9 mouse cellular contexts compared by ENCODE assay signal in the genomic region with DNA sequence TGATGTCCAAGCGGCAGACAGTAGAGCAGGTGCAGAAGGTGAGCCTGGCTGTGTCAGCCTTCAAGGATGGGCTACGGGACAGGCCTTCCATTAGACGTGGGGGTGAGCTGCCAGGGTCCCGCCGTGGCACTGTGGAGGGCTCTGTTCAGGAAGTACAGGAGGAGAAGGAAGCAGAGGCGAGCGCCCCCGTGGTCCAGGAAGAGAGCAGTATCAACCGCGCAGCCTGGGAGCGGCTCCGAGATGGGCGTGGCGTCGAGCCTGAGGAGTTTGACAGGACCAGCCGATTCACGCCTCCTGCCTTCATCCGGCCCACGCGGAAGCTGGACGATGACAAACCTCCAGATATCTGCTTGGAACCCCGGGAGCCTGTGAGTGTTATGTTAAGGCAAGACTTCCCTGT. TPM values are rescaled to one million over a fixed set of nuclear protein-coding genes. Genes with fewer than 3 reads are reported as not detected.
A peak's percentile ranks its signal among the peaks of the same experiment; 100 is the strongest.
DNase-seq lines count a peak whose midpoint lies in the region; ATAC-seq lines count a peak whose summit lies in the region.
"Had no signal": no experiment of that assay in that cellular context is flagged by ENCODE, and none has a peak within 500 bp of the region (broad histone marks: within the 10 kb centered on the region; RNA-seq: fewer than 3 reads in every experiment).

No protein-coding gene starts in this region.

- intact Hi-C loops in heart, postnatal 36 days (cut with DNase I): no loop called here

- no peaks in the 10 kb centered on the region for H3K27me3 ChIP-seq in forebrain, embryonic 16.5 days (replicated peaks; ENCODE audit: control insufficient read depth, insufficient read depth, low read length)

- H3K9me3 ChIP-seq in forebrain, embryonic 16.5 days (ENCODE audit: control insufficient read depth, low read length): no peaks in the 10 kb centered on the region

- DNase-seq in thymus, postnatal 14 days: peak; percentile 34
- no peak for DNase-seq in thymus, postnatal 0 days (ENCODE audit: low spot score)
- DNase-seq in heart, postnatal 36 days: peak; percentile 61 to 67
- peak; percentile 51 to 77 for DNase-seq in kidney, postnatal 36 days
- peak; percentile 58 for DNase-seq in lung, postnatal 14 days
- DNase-seq in retina, postnatal 1 day: peak; percentile 69
- DNase-seq in c-Kit-positive CD71-positive TER-119-positive erythroid progenitor cells, embryonic 14.5 days (ENCODE audit: low spot score): no peak

- H3K27ac ChIP-seq in forebrain, embryonic 16.5 days (ENCODE audit: low read length): no peak overlapping the region

- no peaks in the 10 kb centered on the region for H3K36me3 ChIP-seq in forebrain, embryonic 16.5 days (ENCODE audit: control insufficient read depth, insufficient read depth)

- no peak overlapping the region for H3K4me3 ChIP-seq in forebrain, embryonic 16.5 days (replicated peaks; ENCODE audit: low read length)

- H3K4me1 ChIP-seq in forebrain, embryonic 16.5 days (replicated peaks; ENCODE audit: control insufficient read depth, insufficient read depth, low read length): peaks cover 7% of the 10 kb centered on the region

- peak overlapping the region; percentile 15; the same call in 1 of the 2 replicates for H3K9ac ChIP-seq in forebrain, embryonic 16.5 days (replicated peaks; ENCODE audit: low read depth, low read length)

- ATAC-seq in forebrain, embryonic 16.5 days: peak; percentile 73

- 6% methylated on average over 22 of the region's 22 CpGs for WGBS in forebrain, embryonic 16.5 days

- H3K4me2 ChIP-seq in forebrain, embryonic 16.5 days (ENCODE audit: low read length): peak overlapping the region; percentile 44

RNA-seq across cellular contexts. Expression of gene Dnajb5, which starts 16.0 kb away (rescaled TPM):
- polyA plus RNA-seq in thymus, postnatal 0 days (2015; fragmentation: Nextera tagmentation; extraction: Ambion mirVana): 2.8 and 3.3 TPM in 2 replicates
- 56.0 and 82.4 TPM in 2 replicates for polyA plus RNA-seq in forebrain, embryonic 16.5 days (2015; fragmentation: Nextera tagmentation; extraction: Ambion mirVana)
- 10 to 100 TPM; 70.6 to 92.4 TPM for total RNA-seq in heart, postnatal 36 days (2021)

RNA-seq across cellular contexts. Expression of gene Phf24, which starts 17.2 kb away (rescaled TPM):
- 0.12 and 0.39 TPM in 2 replicates for polyA plus RNA-seq in thymus, postnatal 0 days (2015; fragmentation: Nextera tagmentation; extraction: Ambion mirVana)
- polyA plus RNA-seq in forebrain, embryonic 16.5 days (2015; fragmentation: Nextera tagmentation; extraction: Ambion mirVana): 25.2 and 33.6 TPM in 2 replicates
- 1 to 10 TPM; 5.6 to 8.0 TPM for total RNA-seq in heart, postnatal 36 days (2021)

RNA-seq across cellular contexts. Expression of gene 1700022I11Rik, which starts 35.8 kb away (rescaled TPM):
- polyA plus RNA-seq in thymus, postnatal 0 days (2015; fragmentation: Nextera tagmentation; extraction: Ambion mirVana): 0.38 and 0.40 TPM in 2 replicates
- polyA plus RNA-seq in forebrain, embryonic 16.5 days (2015; fragmentation: Nextera tagmentation; extraction: Ambion mirVana): 0.51 and 0.60 TPM in 2 replicates
- not detected for total RNA-seq in heart, postnatal 36 days (2021)
- total RNA-seq: left cerebral cortex, postnatal 14 days had no signal

RNA-seq across cellular contexts. Expression of gene Fam205c, which starts 59.6 kb away (rescaled TPM):
- polyA plus RNA-seq in thymus, postnatal 0 days (2015; fragmentation: Nextera tagmentation; extraction: Ambion mirVana): 0.14 TPM in 1 of 2 replicates, not detected in the other
- 1.4 and 1.6 TPM in 2 replicates for polyA plus RNA-seq in forebrain, embryonic 16.5 days (2015; fragmentation: Nextera tagmentation; extraction: Ambion mirVana)
- total RNA-seq in heart, postnatal 36 days (2021): 1 to 10 TPM; 6.2 to 9.6 TPM

Comparison
In these comparisons a context has a peak if more than half of its experiments do, and no peak if none do; other contexts are left out.
1. DNase-seq: peak in thymus, postnatal 14 days (single experiment), heart, postnatal 36 days (2 of 2), kidney, postnatal 36 days (2 of 2), lung, postnatal 14 days (single experiment) and retina, postnatal 1 day (single experiment); none in thymus, postnatal 0 days (single experiment) and c-Kit-positive CD71-positive TER-119-positive erythroid progenitor cells, embryonic 14.5 days (single experiment).
2. RNA of gene Dnajb5, which starts 16.0 kb away (polyA plus RNA-seq): 56.0 to 82.4 TPM in forebrain, embryonic 16.5 days; 2.8 to 3.3 TPM in thymus, postnatal 0 days; every median in the first group is over 10 times any median in the second.
3. RNA of gene Phf24, which starts 17.2 kb away (polyA plus RNA-seq): 25.2 to 33.6 TPM in forebrain, embryonic 16.5 days; 0.12 to 0.39 TPM in thymus, postnatal 0 days; every median in the first group is over 10 times any median in the second.